Mouse (Mus musculus) macrophage (primary cell): ENCODE measurements around the gene Tnf. TPM values are rescaled to one million over a fixed set of nuclear protein-coding genes. Genes with fewer than 3 reads are reported as not detected.

Source experiments
- H3K27ac ChIP-seq: fragments of 350-480 bp; formaldehyde crosslinking; 2 replicates; pipeline ENCODE4 v1.9.0; 2021
- H3K36me3 ChIP-seq: fragments of 350-480 bp; formaldehyde crosslinking; 2 replicates; pipeline ENCODE4 v1.9.0; 2021; ENCODE audit errors: inconsistent target
- H3K4me3 ChIP-seq: fragments of 350-480 bp; formaldehyde crosslinking; 2 replicates; pipeline ENCODE4 v1.9.0; 2021; ENCODE audit errors: inconsistent target
- H3K79me2 ChIP-seq: fragments of 350-480 bp; formaldehyde crosslinking; 2 replicates; pipeline ENCODE4 v1.9.0; 2021; ENCODE audit errors: inconsistent target
- WGBS: methylation state at CpG from one replicate; pipeline ENCODE4 v1.1.7; 2026; ENCODE audit warnings: inconsistent platforms; ENCODE audit not compliant: missing documents; 5-methylcytosine and 5-hydroxymethylcytosine counted together
- polyA plus RNA-seq: library from polyadenylated mRNA; stranded (reverse); fragments of 250-400 nt; gene quantifications from 3 replicates; pipeline ENCODE4 v1.2.4, GENCODE M21; 2018; ENCODE audit warnings: inconsistent platforms

The Tnf gene
- polyA plus RNA-seq, 1 experiment from 2014 or later: 20.0 TPM

GRCm38 (mm10) chr17:35200398-35200797, 1.4 kb downstream of the Tnf start:
- H3K27ac ChIP-seq: peak overlapping the region; percentile 99
- 5% methylated on average over 11 of the region's 11 CpGs for WGBS
- H3K79me2 ChIP-seq: peaks cover 31% of the 10 kb centered on the region
- H3K36me3 ChIP-seq: peaks cover 7% of the 10 kb centered on the region; the same call in 1 of the 2 replicates
- peak overlapping the region; percentile 92 for H3K4me3 ChIP-seq

GRCm38 (mm10) chr17:35198946-35199345, 2.9 kb downstream of the Tnf start:
- peaks cover 7% of the 10 kb centered on the region; the same call in 1 of the 2 replicates for H3K36me3 ChIP-seq
- no peak overlapping the region for H3K4me3 ChIP-seq
- peak overlapping the region; percentile 99; the same call in 1 of the 2 replicates for H3K27ac ChIP-seq
- 94% methylated on average over 8 of the region's 8 CpGs for WGBS
- peaks cover 31% of the 10 kb centered on the region for H3K79me2 ChIP-seq

- Histone ChIP-seq H3K27ac (no peak overlapping the region), H3K79me2 (peaks cover 31% of the 10 kb centered on the region), H3K4me3 (no peak overlapping the region), H3K36me3 (peaks cover 7% of the 10 kb centered on the region; the same call in 1 of the 2 replicates)
- WGBS: 86% methylated on average over 6 of the region's 7 CpGs
Measured at GRCm38 (mm10) chr17:35198029-35198428, 3.8 kb downstream of the Tnf start.

DNA sequence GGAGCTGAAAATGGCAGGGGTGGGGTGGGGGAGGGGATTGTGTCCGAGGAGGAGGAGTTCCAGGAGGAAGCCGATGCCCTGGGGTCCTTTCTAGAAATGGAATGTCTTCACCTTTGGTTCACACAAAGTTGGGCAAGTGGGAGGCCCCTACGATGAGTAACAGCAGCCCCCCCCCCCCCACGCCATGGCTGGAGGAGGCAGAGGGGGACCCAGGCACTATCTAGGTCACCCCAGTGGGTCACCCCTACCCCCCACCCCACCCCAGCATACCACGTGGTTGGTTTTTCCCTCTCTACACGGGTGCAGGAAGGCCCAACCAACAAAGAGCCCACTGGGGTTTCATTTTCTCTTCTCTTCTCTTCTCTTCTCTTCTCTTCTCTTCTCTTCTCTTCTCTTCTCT, 4.7 kb downstream of the Tnf start:
- no peak overlapping the region for H3K4me3 ChIP-seq
- WGBS: 18% methylated on average over 5 of the region's 6 CpGs
- H3K27ac ChIP-seq: no peak overlapping the region
- peaks cover 7% of the 10 kb centered on the region; the same call in 1 of the 2 replicates for H3K36me3 ChIP-seq
- H3K79me2 ChIP-seq: peaks cover 31% of the 10 kb centered on the region

GRCm38 (mm10) chr17:35196321-35196641, 5.5 kb downstream of the Tnf start:
- Histone ChIP-seq H3K36me3 (peaks cover 7% of the 10 kb centered on the region; the same call in 1 of the 2 replicates), H3K27ac (no peak overlapping the region), H3K4me3 (peak overlapping the region; percentile 32), H3K79me2 (peaks cover 25% of the 10 kb centered on the region)
- WGBS: 47% methylated on average over 9 of the region's 9 CpGs

- H3K79me2 ChIP-seq: peaks cover 20% of the 10 kb centered on the region
- WGBS: under 1% methylated on average over 64 of the region's 66 CpGs
- H3K27ac ChIP-seq: no peak overlapping the region
- H3K4me3 ChIP-seq: peak overlapping the region; percentile 32
- peaks cover 7% of the 10 kb centered on the region; the same call in 1 of the 2 replicates for H3K36me3 ChIP-seq
Measured at GRCm38 (mm10) chr17:35195631-35196320, 6.0 kb downstream of the Tnf start.

- Histone ChIP-seq H3K79me2 (peaks cover 16% of the 10 kb centered on the region), H3K4me3 (peak overlapping the region; percentile 19; the same call in 1 of the 2 replicates), H3K36me3 (peaks cover 7% of the 10 kb centered on the region; the same call in 1 of the 2 replicates), H3K27ac (no peak overlapping the region)
- WGBS: 42% methylated on average over 19 of the region's 19 CpGs
Measured at GRCm38 (mm10) chr17:35194844-35195630, 6.8 kb downstream of the Tnf start.

- Histone ChIP-seq H3K4me3 (peak within 1 kb of the TSS; percentile 19; the same call in 1 of the 2 replicates), H3K27ac (peak within 1 kb of the TSS; percentile 37; the same call in 1 of the 2 replicates), H3K36me3 (peaks cover under 1% of the 10 kb centered on the region; the same call in 1 of the 2 replicates), H3K79me2 (peaks cover 7% of the 10 kb centered on the region)
- 43% methylated on average over 17 of the region's 28 CpGs for WGBS
Measured at GRCm38 (mm10) chr17:35193881-35194843, 7.6 kb downstream of the Tnf start, which contains the start of gene Ltb. Gene Ltb (plus strand): TSS chr17:35194439.

DNA sequence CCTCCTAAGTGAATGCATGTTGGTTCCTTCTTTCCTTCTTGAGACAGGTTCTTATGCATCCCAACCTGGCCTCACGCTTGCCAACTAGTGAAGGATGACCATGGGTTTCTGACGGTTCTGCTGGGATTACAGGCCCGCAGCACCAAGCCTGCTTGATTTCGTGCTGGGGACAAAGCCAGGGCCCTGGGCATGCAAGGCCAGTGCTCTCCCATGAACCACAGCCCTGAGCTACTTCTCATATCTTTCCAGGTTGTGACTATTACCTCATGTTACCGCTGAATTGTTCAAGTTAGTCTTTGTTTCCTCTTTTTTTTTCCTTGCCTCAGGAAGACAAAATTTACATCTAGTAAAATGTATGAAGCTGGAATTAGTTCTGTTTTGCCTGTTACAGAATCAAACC, 8.9 kb downstream of the Tnf start:
- peak overlapping the region; percentile 37 for H3K27ac ChIP-seq
- H3K4me3 ChIP-seq: no peak overlapping the region
- WGBS: 22% methylated on average over 5 of the region's 5 CpGs
- H3K79me2 ChIP-seq: peaks cover 7% of the 10 kb centered on the region
- H3K36me3 ChIP-seq: no peaks in the 10 kb centered on the region

DNA sequence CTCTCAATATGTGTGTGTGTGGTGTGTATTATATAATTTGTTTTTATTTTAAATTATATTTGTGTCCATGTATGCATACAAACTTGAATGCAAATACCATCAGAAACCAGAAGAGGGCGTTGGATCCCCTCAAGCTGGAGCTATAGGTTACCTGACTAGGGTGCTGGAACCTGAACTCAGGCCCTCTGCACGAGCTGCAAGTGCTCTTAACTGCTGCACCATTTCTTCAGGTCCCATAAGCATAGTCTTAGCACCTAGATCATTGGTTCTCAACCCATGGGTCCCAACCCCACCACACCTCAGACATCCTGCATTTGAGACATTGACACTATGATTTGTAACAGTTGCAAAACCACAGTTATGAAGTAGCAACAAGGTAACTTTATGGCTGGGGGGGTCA, 10.1 kb downstream of the Tnf start:
- H3K4me3 ChIP-seq: no peak overlapping the region
- H3K79me2 ChIP-seq: peaks cover 19% of the 10 kb centered on the region
- 86% methylated on average over 2 of the region's 2 CpGs for WGBS
- H3K36me3 ChIP-seq: no peaks in the 10 kb centered on the region
- no peak overlapping the region for H3K27ac ChIP-seq

GRCm38 (mm10) chr17:35190096-35190495, 11.7 kb downstream of the Tnf start:
- peak overlapping the region; percentile 96 for H3K27ac ChIP-seq
- H3K36me3 ChIP-seq: no peaks in the 10 kb centered on the region
- 7% methylated on average over 4 of the region's 4 CpGs for WGBS
- H3K4me3 ChIP-seq: no peak overlapping the region
- peaks cover 28% of the 10 kb centered on the region for H3K79me2 ChIP-seq

GRCm38 (mm10) chr17:35189186-35189585, 12.6 kb downstream of the Tnf start:
- peak overlapping the region; percentile 96 for H3K27ac ChIP-seq
- WGBS: 0% methylated on average over 1 of the region's 1 CpGs
- peaks cover 9% of the 10 kb centered on the region; the same call in 1 of the 2 replicates for H3K36me3 ChIP-seq

DNA sequence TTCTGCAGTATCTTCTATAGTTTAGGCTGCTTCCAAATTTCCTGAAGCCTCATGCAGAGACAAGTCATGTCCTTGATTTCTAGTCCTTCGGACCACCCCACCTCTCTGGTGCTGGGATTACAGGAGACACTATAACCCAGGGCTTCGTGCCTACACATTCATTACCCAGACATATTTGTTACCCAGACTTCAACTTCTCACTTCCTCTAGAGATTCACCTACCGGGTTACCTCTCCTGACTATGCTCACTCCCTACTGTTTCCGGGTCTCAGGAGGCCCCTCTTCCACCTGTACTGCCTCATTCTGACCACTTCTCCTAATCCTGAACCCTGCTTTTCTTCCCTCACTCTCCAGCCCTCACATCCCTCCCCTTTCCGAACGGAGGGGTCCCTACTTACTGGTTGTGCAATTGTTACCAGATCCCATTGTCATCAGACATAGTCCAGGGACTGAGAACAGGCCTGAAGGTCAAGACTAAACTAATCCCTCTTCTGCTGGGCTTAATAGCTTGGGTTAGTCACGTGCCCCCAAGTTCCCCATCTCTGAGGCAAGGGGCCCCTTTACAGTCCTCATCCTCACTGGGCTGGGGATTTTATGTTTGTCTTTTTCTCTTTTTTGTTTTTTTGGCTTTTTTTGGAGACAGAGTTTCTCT, 13.7 kb downstream of the Tnf start, which contains the start of gene Lst1:
Gene Lst1, minus strand, starts transcription at position 481 of the 652 bp plus-strand sequence.
- Histone ChIP-seq H3K36me3 (peaks cover 12% of the 10 kb centered on the region; the same call in 1 of the 2 replicates), H3K4me3 (peak within 1 kb of the TSS; percentile 61), H3K79me2 (peaks cover 30% of the 10 kb centered on the region), H3K27ac (peak within 1 kb of the TSS; percentile 96)
- WGBS: 8% methylated on average over 7 of the region's 7 CpGs

More at GRCm38 (mm10) chr17:35189186-35189585, 12.6 kb downstream of the Tnf start:
- H3K4me3 ChIP-seq: no peak overlapping the region
- peaks cover 30% of the 10 kb centered on the region for H3K79me2 ChIP-seq
